Mouse (Mus musculus) heart, postnatal 10 days (tissue): ENCODE data around the gene Cytip. TPM values are rescaled to one million over a fixed set of nuclear protein-coding genes. Genes with fewer than 3 reads are reported as not detected.
A peak's percentile ranks its signal among the peaks of the same experiment; 100 is the strongest.

ENCODE experiments used
- DNase-seq, 2 experiments: peaks; one replicate each; pipeline ENCODE4 v3.0.0; 2021
- intact Hi-C: fragments of 180-260 bp; cut with DNase I; formaldehyde crosslinking; loops from one replicate; pipeline ENCODE4 v1.15.1; 2025
- total RNA-seq, 2 experiments: library from RNA; stranded (reverse); gene quantifications; 2 replicates each; pipeline ENCODE4 v1.2.3; 2021

Gene Cytip
- total RNA-seq: 1 to 10 TPM; 1.6 to 1.9 TPM

DNA sequence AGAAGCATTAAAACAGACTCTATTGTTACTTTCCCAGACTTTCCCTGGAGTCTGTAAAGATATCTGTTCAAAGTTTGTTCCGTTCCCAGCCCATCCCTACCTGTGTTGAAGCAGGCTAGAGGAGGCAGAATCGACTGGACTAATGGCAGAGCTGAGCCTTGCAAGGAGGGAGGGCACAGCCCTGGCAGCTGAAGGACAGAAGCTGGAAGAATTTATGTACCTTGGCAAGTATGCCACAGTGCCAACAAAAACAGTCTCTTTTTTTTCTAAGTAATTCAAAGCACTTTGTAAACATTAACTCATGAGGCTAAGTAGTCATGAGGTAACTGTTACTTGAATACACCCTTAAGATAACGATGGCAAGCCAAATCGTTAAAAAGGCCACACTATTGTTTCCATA is at the start of gene Cytip:
Gene Cytip (minus strand): TSS at position 187 of the 400 bp plus-strand sequence.
- intact Hi-C loops: loop anchor here (5.0 kb wide), 3 partner anchors 87 to 282 kb away; no protein-coding TSS in a partner anchor
- DNase-seq: no peak

DNA sequence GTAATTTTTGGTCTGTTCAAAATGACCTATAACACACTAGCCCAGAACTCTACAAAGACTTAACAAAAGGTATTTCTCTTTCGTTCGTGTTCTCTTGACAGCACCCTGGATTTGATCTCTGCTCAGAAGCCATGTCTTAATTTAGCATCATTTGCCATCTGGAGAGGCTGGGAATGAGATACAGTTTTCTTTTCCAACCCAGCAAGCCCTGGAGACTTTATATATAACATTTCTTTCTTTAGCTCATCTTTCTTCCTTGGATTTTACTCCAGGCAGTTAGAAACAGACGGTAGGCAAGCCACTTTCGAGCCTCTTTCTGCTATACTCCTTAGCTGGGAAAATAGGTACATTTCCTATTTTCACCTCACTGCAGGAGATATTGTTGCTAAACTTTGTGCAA is 45.3 kb upstream of the Cytip start:
- intact Hi-C loops: no loop called here
- DNase-seq: no peak

DNA sequence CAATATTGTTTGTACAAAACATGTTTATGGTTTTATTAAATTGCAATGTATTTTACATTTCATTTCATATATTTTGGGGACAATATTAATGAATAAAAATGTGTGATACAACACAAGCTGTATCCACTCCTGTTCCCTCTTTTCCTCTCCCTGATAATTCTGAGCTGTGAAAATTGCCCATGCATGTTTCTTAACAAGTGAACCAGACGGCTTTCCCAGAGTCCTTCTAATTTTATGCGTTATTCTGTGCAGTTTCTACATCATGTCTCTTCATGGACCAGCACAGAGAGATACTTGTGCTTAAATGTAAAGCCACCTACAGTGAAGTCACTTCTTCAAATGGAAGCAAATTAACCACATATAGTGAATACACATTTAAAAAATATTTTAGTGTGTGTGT is 42.2 kb upstream of the Cytip start:
- intact Hi-C loops: no loop called here
- DNase-seq: no peak

DNA sequence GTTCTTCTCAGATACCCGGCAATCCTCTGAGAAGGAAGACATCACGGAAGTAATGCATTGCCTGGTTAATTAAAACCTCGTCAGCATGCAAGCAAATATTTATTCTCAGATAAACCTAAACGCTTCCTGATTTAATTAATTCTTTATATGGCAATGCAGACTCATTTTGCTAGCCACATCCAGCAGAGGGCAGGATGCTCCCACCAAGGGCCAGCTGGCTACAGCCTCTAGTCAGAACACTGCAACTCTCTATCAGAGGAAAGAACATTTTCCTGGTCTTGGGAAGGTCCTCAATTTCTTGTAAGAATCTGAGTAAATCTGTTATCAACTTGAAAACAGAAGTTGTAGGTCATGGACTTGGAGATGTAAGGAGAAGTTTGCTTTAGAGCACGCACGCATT is 4.1 kb upstream of the Cytip start:
- intact Hi-C loops: loop anchor here (2.0 to 5.0 kb wide), 4 partner anchors 83 to 469 kb away; no protein-coding TSS in a partner anchor
- DNase-seq: peak; percentile 68 to 80

DNA sequence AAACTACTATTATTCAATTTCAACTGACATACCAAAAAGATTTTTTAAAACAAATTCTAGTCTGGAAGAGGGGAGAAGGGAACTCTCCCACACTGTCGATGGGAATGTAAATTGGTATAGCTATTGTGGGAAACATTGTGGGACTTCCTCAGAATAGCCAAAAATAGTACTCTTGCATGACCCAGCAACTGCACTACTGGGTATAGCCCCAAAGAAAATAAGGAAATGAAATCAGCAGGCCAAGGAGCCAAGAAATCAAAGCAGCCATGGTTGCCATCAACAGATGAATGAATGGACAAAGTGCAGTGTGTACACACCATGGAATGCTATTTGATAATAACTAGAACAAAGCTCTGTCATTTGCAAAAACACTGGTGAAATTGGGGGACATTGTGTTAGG is 1.5 kb upstream of the Cytip start:
- DNase-seq: peak in 1 of 2 experiments; percentile 28
- intact Hi-C loops: loop anchor here (5.0 kb wide), 3 partner anchors 85 to 280 kb away; no protein-coding TSS in a partner anchor

DNA sequence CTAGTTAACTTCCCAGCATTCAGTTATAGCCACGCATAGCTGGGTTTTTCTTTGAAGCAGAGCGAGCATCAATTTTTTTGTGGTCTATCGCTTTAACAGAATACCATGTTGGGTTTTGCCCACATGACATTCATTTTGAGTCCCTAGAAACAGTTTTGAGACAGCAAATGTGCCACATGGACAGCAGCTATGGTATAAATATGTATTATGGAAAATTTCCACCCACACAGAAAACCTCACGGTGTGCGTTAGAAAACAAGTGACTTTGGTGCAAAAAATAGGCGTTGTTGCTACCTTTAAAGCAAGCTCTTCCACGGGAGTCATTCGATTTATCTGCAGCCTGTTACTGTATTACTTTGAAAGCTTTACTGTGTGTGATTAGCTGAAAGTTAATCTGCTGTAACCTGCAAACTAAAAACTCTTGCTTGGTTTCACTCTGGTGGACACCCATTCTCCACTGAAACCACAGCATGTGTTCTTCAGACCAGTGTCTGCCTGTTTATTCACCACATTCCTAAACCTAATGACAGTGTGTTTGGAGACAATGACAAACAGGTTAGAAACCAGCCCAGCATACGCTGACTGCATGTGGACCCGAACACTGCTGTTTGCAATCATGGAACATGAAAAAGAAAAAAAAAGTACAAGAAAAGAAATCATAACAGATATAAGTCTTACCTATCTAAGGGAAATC is 763 bp downstream of the Cytip start:
- DNase-seq: no peak
- intact Hi-C loops: loop anchor here (5.0 kb wide), 4 partner anchors 88 to 283 kb away; no protein-coding TSS in a partner anchor

DNA sequence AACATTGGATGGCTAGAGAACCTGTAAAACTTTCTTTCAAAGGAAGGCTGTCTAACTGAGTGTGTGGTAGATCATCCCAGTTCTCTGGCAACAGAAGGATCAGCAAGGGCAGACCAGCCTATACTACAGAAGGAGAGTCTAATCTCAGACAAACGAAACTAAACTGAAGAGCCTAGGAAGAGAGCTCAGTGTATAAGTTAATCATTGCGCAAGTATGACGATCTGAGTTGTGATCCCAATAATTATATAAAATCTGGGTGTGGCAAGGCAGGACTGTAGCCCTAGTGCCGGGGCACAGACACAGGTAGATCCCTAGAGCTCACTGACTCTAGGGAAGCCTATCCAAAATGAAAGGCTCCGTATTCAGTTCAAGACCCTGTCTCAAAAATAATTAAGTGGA is 3.2 kb downstream of the Cytip start:
- no peak for DNase-seq
- intact Hi-C loops: loop anchor here (5.0 kb wide), 1 partner anchor 135 kb away; no protein-coding TSS in a partner anchor

DNA sequence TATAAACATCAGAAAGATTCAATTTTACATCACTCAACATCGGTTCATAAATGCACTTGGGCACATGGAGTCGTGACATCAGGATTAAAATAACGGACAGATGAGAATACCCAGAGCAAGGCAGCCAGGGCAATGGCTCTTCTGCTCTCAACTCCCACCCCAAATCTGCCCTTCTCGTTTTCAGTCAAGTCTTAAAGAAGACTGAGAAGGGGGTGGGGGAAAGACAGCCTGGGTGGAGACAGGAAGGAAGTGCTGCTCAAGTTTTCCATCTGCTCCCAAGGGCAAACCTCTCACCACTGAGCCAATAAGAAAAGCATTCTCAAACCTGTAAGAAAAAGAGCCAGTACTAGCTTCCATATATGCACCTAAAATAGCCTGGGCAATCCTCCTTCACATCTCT is 5.8 kb downstream of the Cytip start:
- DNase-seq: peak in 1 of 2 experiments; percentile 4
- intact Hi-C loops: no loop called here

DNA sequence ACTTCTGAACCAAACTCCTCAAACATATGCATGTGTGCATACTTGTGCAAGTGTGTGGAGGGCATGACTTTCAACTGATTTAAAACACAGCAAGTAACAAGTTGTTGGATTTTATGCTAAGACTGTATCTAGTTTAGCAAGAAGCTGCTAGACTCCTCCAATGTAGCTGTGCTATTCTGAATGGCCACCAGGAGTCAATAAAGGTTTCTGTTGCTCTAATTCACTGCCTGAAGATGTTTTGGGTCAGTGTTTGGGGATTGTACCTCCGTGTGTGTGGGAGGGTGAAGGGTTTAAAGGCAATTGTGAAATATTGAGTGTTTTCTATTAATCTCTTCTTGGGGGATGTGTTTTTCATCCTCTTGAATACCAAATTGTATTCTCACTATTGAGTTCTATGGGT is 6.4 kb downstream of the Cytip start:
- DNase-seq: no peak
- intact Hi-C loops: no loop called here

DNA sequence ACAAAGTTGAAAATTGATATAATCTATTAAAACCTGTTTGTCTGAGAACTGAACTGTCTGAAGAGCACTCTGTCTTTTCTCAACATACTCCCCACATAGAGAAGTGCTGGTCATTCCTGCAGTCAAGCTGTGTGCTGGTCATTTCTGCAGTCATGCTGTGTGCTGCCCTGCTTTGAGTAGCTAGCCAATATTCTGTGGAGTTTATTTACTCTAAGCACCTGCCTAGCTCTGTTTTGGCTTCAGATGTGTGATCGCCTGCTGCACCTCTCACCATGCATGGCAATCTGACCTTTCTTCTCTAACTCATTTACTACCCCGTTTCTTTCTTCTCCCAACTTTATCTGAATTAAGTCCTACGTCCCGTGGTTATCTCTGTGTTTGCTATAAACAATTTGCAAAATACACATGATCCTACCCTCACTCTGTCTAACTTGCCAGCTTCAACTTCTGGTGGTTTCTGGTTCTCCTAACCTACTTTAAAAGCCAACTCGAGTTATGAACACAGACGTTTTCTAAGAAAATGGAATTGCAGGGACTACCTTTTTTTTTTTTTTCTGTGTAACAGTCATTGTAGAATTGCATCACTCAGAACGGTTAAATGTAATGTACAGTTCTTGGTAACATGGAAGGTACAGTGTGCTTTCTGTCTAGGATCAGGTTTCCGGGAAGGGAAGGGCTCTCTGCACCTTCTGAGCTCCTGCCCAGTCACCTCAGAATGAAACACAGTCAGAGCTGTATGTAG is 7.9 kb downstream of the Cytip start:
- no peak for DNase-seq
- intact Hi-C loops: no loop called here

DNA sequence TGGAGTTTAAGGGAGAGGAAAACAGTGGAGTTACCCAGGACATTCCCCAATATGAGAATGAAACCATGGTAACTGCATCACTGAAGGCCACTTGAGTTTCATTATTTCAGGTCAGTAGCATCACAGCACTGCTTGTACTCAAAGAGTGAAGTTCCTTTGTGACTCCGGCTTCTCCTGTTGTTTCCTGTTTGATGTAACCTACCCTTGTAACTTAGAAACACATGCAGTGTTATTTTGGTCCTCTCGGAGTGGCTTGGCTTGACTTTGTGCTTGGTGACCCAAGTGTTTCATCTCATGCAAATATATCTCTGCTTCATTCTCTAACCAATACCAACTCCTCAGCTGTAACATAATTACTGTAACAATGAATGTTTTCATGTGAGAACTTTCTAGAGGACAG is 11.1 kb downstream of the Cytip start:
- DNase-seq: no peak
- intact Hi-C loops: no loop called here

DNA sequence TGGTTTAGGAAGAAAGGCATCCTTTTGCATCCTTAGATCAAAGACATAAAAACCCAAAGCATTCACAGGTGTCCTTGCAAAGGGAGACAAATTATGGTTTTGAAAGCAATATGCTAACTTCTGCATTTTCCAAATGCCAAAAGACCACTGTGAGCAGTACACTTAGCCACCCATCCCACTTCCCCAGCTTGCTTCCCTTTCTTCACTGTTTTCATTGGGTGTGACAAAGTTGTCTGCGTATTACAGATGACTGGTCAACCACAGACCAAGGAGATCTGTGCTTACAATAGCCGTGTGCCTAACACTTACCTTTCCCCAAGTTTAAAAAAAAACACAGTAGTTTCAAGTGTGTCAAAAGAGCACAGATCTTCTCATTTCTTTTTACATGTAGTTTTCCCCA is 11.7 kb downstream of the Cytip start:
- intact Hi-C loops: no loop called here
- no peak for DNase-seq

DNA sequence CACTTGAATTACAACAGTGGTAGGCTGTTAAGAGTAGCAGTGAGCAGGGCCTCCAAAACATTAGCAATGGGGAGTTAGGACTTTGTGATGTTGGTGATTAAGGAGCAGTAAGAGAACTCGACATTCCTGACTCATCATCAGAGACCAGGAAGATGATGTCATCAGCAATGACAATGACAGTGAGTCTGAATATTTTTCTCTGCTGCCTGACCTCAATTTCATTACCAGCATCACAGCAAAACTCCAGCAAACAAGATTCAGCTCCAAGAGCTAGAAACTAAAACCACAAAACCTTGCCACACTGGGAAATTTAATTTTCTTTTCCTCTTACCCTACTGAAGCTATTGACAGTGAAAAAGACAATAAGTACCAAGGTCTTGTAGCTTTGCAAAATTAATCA is 14.6 kb downstream of the Cytip start:
- DNase-seq: no peak
- intact Hi-C loops: no loop called here

DNA sequence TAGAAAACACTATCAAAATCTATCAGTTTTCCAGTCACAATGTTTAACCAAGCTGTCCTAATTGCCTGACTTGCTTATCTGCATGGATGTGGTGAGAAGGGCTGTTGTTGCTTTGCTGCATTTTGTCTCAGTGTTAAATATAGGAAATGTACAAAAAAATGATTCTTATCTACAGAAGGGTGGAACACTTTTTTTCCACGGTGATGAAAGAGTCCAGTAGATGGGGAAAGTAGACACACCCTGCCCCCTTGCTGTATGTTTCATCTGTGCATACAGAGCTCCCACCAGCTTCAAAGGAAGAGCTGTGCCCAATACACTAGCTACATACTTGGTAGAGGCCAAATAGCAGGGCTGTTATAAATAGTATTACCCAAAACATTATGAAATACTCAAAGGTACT is 16.3 kb downstream of the Cytip start:
- intact Hi-C loops: no loop called here
- no peak for DNase-seq

DNA sequence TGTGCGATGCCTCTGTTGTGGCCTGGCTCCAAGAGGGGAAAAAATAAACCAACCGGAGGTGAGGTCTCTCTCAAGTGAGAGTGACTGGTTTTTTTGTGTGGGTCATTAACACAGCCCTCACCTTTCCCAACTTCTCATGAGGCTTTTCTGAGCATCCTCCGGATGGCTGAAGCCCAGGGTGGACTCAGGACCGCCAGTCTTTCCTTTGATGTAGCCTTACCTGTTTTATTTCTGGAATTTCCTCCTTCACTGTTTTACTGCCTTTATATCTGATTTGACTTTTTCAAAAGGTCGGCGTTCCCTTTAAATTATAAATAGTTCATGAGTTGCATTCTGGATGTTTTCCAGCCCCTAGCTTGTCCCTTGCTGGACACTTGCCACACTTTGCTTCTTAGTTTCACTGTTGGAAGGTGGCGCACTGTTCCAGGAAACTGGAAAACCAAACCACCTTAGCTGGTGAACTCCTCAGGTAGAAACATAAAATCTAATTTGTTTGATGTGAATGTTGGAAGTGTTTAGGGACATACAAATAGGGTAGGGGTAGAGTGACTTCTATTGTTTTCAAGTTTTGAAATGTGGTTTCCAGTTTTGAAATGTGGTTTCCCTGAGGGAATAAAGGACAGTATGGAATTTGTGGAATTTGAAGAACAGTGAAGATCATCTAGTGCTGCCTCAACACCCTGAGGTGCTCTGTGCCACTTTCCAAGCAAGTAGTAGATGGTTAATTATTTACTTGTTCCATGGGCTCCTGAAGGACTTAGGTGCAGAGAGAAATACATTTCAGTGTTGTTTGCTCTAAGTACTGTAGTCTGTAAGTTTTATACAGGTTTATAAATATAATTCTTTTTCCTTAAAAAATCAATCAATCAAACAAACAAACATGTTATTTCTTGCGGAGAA is 19.7 kb downstream of the Cytip start:
- intact Hi-C loops: no loop called here
- DNase-seq: peak; percentile 69 to 77

DNA sequence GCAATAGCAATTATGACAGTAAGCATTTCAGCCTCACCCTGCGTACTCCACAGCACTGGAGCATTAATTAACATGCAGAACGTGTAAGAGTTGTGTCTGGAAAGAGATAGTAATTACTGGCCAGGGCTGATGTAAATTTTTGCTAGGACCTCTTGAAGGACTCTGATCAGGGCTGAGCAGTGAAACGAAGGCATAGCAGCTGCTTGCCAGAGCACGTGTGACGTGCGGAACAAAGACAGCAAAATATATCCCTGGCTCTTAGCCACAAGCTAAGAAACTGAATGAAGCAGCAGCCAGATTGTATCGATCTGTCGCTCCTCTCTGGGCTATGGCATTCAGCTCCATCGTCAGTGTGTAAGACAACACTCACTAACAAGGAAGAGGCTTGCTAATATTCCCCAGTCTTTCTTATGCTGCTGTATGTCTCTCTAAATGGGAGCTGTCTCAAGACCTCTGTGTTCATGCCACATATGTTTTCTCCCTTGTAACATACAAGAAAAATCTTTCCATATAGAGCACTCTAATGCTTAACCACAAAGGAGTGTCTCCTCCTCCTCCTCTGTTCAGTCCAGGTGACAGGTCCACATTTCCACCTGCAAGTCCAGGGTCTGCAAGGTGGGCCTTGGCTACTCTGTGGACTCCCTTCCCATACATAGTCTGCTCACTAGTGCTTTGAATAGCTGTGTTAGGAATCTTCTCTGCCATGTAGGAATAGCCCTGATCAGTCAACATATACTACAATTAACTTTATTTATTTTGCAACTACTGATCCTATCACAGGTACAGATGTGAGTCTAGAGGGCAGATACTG is 20.7 kb downstream of the Cytip start:
- intact Hi-C loops: no loop called here

DNA sequence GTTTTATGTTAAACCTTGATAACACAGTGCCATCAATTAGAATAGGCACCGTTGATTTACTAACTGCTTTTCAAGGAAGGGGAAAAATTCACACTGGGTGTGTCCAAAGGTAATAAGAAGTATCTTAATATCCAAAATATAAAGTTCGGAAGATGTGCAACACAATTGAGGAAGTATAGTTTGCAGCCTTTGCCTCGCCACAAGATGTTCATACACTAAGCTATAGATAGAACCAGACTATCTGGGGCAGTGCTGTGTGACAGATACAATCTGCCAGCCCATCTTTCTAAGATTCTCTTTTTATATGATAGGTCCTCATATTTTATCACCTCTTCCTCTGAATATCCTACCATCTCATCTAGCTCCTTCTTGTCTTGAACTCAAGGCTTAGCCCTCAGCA is 22.4 kb downstream of the Cytip start:
- intact Hi-C loops: no loop called here
- DNase-seq: no peak

More for the DNA sequence above, 20.7 kb downstream of the Cytip start:
- no peak for DNase-seq

DNA sequence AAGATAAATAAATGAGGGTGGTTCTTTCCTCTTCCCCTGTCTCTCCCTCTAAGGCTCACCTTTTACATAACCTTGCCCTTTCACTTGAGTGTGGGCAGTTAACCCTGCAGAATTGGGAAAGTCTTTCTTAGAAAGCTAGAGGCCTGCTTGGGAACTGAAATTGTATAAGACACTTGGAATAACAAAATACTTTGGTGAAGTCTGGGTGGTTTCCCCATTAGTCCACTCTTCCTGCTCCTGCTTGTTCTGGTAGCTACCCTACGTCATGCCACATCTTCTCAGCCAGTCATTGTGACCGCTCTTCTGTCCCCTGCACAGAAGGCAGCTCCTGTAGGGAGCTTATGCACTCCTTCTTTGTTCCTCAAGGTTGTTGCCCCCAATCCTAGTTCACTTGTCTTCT is 26.2 kb downstream of the Cytip start:
- no peak for DNase-seq
- intact Hi-C loops: no loop called here

DNA sequence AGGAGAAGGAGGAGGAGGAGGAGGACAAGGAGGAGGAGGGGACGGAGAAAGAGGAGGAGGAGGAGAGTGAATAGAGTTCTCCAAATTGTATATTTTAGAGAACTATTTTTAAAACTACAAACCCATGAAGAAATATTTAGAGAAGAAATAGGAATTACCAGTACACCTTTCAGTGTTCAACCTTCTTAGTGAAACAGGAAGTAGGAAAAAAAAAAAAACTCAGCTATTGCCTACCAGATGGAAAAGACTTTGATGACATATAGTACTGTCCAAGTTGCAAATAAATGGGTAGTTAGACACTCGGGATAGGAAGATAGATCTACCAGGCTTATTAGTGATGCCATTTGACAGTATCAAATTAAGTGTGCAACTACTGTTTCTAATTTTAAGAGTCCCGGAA is 27.7 kb downstream of the Cytip start:
- DNase-seq: no peak
- intact Hi-C loops: no loop called here

DNA sequence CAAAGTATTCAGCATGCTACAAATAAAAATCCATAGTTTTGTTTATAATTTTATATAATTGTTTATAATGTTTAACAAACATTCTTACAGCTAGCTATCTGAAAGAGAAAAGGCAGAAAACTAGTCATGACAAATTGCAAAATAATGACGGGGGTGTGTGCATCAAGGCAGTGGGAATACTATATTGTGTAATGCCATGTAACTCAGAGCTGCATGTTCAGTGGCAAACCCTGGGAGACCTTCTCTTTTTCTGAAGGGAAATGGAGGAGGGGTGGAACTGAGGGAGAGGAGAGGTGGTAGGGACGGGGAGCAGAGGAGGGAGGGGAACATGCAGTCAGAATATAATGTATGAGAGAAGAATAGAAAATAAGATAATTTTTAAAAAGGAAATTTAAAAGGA is 28.6 kb downstream of the Cytip start:
- intact Hi-C loops: no loop called here
- no peak for DNase-seq
